Mouse (Mus musculus) forebrain, embryonic 12.5 days (tissue): ENCODE data around the gene Lrrc45. TPM values are rescaled to one million over a fixed set of nuclear protein-coding genes. Genes with fewer than 3 reads are reported as not detected.

Source experiments
- ATAC-seq: fragments of 200-750 bp; cut with Nextera tagmentation; 2 replicates; pipeline ENCODE4 v1.8.0; 2017; ENCODE audit warnings: moderate TSS enrichment; ENCODE audit not compliant: low FRiP score
- H3K27ac ChIP-seq: fragments of 300-500 bp; sonication (generic); 2 replicates; pipeline ENCODE4 v1.5.1; 2016; ENCODE audit warnings: mild to moderate bottlenecking
- H3K27me3 ChIP-seq: fragments of 300-500 bp; sonication (generic); 2 replicates; pipeline ENCODE4 v1.6.1; 2016; ENCODE audit warnings: mild to moderate bottlenecking
- H3K36me3 ChIP-seq: fragments of 300-500 bp; sonication (generic); replicated peaks from 2 replicates; pipeline ENCODE4 v1.6.1; 2016; ENCODE audit warnings: mild to moderate bottlenecking
- H3K4me1 ChIP-seq: fragments of 300-500 bp; sonication (generic); 2 replicates; pipeline ENCODE4 v1.6.1; 2016
- H3K4me2 ChIP-seq: fragments of 300-500 bp; sonication (generic); 2 replicates; pipeline ENCODE4 v1.6.1; 2016; ENCODE audit warnings: mild to moderate bottlenecking, moderate library complexity
- H3K4me3 ChIP-seq: fragments of 300-500 bp; sonication (generic); replicated peaks from 2 replicates; pipeline ENCODE4 v1.5.1; 2016; ENCODE audit warnings: mild to moderate bottlenecking
- H3K9ac ChIP-seq: fragments of 300-500 bp; sonication (generic); 2 replicates; pipeline ENCODE4 v1.6.1; 2016; ENCODE audit warnings: mild to moderate bottlenecking
- H3K9me3 ChIP-seq: fragments of 300-500 bp; sonication (generic); 2 replicates; pipeline ENCODE4 v1.6.1; 2016
- WGBS: fragments of 180-500 bp; shearing (Covaris S2); methylation state at CpG from one replicate; pipeline ENCODE4 v1.1.7; 2016; 5-methylcytosine and 5-hydroxymethylcytosine counted together
- polyA plus RNA-seq: library from polyadenylated mRNA; unstranded; fragments of >200 nt; fragmentation: Nextera tagmentation; extraction: Ambion mirVana; gene quantifications from 2 replicates; pipeline ENCODE4 v1.2.1, GENCODE M21; 2016

Lrrc45 gene
- polyA plus RNA-seq, 1 experiment from 2014 or later: 74.7 TPM

DNA sequence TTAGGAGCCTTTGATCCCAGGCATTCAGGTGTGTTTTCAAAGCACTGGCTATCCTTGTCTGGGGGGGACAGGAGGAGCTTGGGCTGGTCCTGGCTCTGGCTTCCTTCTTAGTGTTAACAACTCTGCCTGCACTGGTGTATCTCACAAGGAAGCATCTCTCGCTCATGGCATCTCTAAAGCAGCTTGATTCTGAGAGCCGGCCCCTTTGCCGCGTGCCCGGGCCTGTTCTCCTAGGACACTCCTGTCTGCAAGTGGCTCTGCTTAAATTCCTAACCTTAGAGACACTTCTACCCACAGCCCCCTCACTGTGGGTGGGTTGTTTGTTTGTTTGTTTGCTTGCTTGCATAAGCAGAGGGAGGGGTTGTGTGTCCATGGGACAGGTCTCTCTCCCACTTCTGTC is 5.8 kb upstream of the Lrrc45 start:
- H3K9me3 ChIP-seq: no peaks in the 10 kb centered on the region
- no peak overlapping the region for H3K4me3 ChIP-seq
- peak overlapping the region; percentile 68; the same call in 1 of the 2 replicates for H3K27ac ChIP-seq

DNA sequence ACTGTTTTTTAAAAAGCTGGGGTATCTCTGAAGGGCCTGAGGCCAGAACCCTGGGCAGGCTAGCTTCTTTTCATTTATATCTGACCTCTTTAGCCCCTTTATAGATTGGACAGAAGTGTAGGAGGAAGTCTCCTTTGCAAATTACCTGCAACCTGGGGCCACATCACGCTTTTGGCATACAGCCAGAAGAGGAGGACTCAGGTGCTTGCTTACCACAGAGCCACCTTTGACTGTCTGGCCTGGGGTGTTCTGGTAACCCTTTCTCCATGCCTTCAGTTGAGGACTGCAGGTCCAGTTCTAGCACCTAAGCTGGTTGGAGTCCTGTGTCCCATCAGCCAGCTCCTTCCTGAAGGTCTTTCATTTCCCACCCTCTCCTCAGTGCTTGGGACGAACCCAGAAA is 4.2 kb upstream of the Lrrc45 start:
- Histone ChIP-seq H3K27me3 (0 out of 2 replicates have a peak, but pooled peaks cover 8% of the 10 kb centered on the region), H3K4me1 (peaks cover 58% of the 10 kb centered on the region), H3K9me3 (no peaks in the 10 kb centered on the region), H3K27ac (no peak overlapping the region), H3K9ac (0 out of 2 replicates have a peak overlapping the region, but pooled peaks have one; percentile 12), H3K36me3 (peaks cover 31% of the 10 kb centered on the region), H3K4me2 (no peak overlapping the region), H3K4me3 (no peak overlapping the region)
- no peak for ATAC-seq
- WGBS: 87% methylated on average over 2 of the region's 2 CpGs

More for the DNA sequence above, 5.8 kb upstream of the Lrrc45 start:
- no peak for ATAC-seq
- Histone ChIP-seq H3K36me3 (peaks cover 44% of the 10 kb centered on the region), H3K4me2 (no peak overlapping the region), H3K9ac (0 out of 2 replicates have a peak overlapping the region, but pooled peaks have one; percentile 47), H3K4me1 (peaks cover 59% of the 10 kb centered on the region), H3K27me3 (0 out of 2 replicates have a peak, but pooled peaks cover 8% of the 10 kb centered on the region)
- 56% methylated on average over 5 of the region's 5 CpGs for WGBS

DNA sequence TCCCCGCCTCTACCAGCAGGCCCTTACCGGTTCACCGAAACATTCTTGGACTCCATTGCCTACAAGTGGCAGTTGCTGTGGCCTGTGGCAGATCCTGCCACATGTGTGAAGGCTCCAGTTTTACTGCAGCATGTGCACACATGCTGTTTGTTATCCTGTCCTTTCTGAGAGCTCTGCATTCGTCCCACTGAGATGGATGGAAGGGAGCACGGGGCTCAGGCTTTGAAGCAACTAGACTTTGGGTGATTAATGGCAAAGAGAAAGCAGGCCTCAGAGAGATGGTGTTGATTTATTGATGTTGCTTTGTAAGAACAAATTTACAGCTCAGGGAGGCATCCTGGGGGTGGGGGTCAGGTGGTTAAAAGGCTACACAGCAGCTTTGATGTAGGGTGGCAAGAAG is 3.1 kb upstream of the Lrrc45 start:
- Histone ChIP-seq H3K4me3 (no peak overlapping the region), H3K27me3 (0 out of 2 replicates have a peak, but pooled peaks cover 4% of the 10 kb centered on the region), H3K27ac (no peak overlapping the region), H3K36me3 (peaks cover 36% of the 10 kb centered on the region), H3K9me3 (no peaks in the 10 kb centered on the region), H3K9ac (no peak overlapping the region), H3K4me2 (no peak overlapping the region), H3K4me1 (peaks cover 56% of the 10 kb centered on the region)
- ATAC-seq: no peak
- 86% methylated on average over 5 of the region's 5 CpGs for WGBS

DNA sequence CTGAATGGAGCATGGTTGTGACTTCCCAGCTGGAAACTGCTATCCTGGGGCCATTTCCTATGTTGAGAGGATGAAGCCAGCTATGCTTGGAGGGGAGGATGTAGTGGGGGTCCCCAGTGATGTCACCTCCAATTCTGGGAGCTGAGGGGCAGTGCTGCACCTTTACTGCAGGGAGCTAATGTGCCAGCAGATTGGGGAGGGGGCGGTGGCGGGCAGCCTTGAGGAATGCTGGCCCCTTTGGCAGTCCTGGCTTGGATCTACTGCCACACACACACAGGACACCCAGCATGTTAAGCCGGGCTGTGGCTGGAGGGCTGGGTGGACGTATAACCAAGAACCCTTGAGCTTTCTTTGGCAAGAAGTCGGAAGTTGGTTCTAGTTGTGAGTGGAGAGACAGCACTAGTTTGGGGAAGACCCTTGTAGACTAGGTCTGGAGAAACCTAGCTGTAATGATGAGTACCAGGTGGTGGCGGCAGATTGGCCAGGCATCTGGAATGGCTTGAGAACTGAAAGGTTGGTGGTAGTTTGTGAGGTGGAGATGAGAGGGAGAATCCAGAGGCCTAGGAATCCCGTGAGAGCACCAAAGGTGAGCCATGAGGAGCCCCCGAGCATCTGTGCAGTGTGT is 1.6 kb upstream of the Lrrc45 start:
- H3K4me3 ChIP-seq: peak overlapping the region; percentile 8; the same call in 1 of the 2 replicates
- no peaks in the 10 kb centered on the region for H3K27me3 ChIP-seq
- no peak overlapping the region for H3K27ac ChIP-seq
- H3K4me2 ChIP-seq: peak overlapping the region; percentile 99
- peaks cover 42% of the 10 kb centered on the region for H3K4me1 ChIP-seq
- WGBS: 66% methylated on average over 8 of the region's 8 CpGs
- no peaks in the 10 kb centered on the region for H3K9me3 ChIP-seq
- ATAC-seq: no peak
- H3K36me3 ChIP-seq: peaks cover 47% of the 10 kb centered on the region
- H3K9ac ChIP-seq: 0 out of 2 replicates have a peak overlapping the region, but pooled peaks have one; percentile 25

DNA sequence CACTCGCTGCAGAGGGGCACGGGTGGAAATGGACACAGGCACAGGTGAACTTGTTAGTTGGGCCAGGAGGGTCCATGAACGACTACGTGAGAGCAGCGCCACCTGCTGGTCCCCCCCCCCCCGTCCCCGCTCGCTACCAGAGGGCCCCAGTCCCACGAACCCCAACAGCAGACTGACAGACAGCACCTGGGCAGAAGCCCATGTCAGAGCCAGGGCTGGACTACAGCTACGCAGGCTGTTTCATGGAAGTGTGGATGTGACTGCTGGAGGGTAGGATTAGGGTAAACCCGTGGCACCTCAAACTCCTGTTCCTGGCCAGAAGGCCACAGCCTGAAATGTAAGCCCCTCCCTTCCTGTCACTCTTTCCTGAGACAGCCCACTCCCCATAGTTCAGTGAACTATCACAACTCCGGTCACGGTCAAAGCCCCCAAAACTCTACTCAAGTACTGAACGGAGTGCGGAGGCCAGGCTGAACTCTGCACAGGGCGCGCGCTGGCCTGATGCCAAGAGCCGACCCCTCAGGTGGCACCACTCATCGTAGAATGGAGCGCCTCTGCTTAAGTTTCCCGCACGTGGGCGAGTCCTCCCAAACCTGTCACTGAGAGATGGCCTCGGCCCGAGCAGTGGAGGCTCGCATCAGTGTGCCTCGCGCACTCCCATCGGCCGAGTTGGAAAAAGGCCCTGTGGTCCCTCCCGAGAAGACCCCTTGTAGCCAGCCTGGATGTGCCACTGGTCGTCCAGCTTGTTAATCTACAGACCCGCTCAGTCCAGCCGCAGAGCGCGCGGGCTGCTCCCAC is 755 bp upstream of the Lrrc45 start:
- H3K27me3 ChIP-seq: no peaks in the 10 kb centered on the region
- peak overlapping the region; percentile 73 for H3K27ac ChIP-seq
- H3K4me2 ChIP-seq: peak overlapping the region; percentile 99
- H3K4me1 ChIP-seq: peaks cover 33% of the 10 kb centered on the region
- peak; percentile 59 for ATAC-seq
- no peaks in the 10 kb centered on the region for H3K9me3 ChIP-seq
- WGBS: under 1% methylated on average over 38 of the region's 38 CpGs
- H3K36me3 ChIP-seq: peaks cover 55% of the 10 kb centered on the region
- H3K9ac ChIP-seq: peak overlapping the region; percentile 67
- peak overlapping the region; percentile 64 for H3K4me3 ChIP-seq

DNA sequence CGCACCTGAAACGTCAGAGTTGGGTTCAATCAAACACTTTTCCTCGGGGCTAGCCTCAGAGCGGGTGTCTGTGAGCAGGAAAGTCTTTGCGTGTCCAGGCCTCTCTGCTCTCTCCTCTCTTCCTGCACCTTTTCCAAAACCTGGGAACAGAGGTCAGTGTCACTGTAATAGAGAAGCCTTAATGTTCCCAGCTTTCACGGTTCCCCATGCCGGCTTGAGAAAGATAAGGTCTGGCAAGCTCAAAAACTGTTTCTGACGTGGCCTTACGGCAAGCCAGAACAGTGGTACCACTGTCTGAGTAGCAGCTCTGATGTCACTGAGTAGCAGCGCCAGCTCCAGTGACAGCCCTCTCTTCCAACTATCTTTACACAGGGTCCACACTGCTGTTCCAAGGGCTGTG is 821 bp downstream of the Lrrc45 start:
- Histone ChIP-seq H3K4me1 (peaks cover 31% of the 10 kb centered on the region), H3K27me3 (no peaks in the 10 kb centered on the region), H3K4me2 (peak overlapping the region; percentile 99), H3K4me3 (peak overlapping the region; percentile 64), H3K36me3 (peaks cover 62% of the 10 kb centered on the region), H3K27ac (0 out of 2 replicates have a peak overlapping the region, but pooled peaks have one; percentile 42), H3K9ac (peak overlapping the region; percentile 76), H3K9me3 (no peaks in the 10 kb centered on the region)
- WGBS: 64% methylated on average over 10 of the region's 10 CpGs
- no peak for ATAC-seq

DNA sequence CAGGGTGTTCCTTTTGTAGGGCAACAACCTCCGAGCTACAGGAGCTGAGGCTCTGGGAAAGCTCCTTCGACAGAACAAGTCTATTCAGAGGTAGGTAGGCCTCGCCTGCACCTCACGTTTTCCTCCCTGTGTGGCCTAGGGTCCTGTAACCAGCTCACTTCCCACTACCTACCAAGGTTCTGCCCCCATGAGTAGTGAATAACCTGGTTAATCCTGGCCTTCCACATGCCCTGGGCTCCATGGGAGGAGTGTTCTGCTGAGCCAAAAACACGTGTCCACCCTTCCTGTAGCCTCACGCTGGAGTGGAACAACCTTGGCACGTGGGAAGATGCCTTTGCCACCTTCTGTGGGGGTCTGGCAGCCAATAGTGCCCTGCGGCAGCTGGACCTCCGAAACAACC is 1.4 kb downstream of the Lrrc45 start:
- Histone ChIP-seq H3K4me2 (0 out of 2 replicates have a peak overlapping the region, but pooled peaks have one; percentile 99), H3K27me3 (no peaks in the 10 kb centered on the region), H3K36me3 (peaks cover 62% of the 10 kb centered on the region), H3K4me1 (peaks cover 31% of the 10 kb centered on the region), H3K4me3 (no peak overlapping the region), H3K27ac (no peak overlapping the region), H3K9me3 (no peaks in the 10 kb centered on the region), H3K9ac (no peak overlapping the region)
- ATAC-seq: no peak
- 92% methylated on average over 9 of the region's 9 CpGs for WGBS

DNA sequence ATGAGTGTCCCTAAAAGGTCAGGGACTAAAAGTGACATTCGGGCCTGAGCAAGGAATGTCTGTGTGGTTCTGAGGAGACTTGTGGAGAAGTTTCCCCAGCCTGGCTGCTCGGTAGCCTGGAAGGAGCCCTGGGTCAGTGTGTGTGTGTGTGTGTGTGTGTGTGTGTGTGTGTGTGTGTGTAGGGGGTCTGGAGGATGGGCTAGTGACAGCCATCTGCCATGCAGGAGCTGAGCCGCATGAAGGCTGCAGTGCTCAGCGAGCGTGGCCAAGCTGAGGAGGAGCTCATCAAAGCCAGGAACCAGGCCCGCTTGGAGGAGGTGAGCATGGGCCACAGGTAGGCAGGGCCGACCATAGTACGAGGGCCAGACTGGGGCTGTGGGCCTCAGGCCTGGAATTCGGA is 5.5 kb downstream of the Lrrc45 start:
- peaks cover 47% of the 10 kb centered on the region for H3K36me3 ChIP-seq
- no peaks in the 10 kb centered on the region for H3K9me3 ChIP-seq
- no peak overlapping the region for H3K9ac ChIP-seq
- no peak overlapping the region for H3K4me3 ChIP-seq
- ATAC-seq: no peak
- peaks cover 23% of the 10 kb centered on the region for H3K27me3 ChIP-seq
- peaks cover 32% of the 10 kb centered on the region for H3K4me1 ChIP-seq
- H3K4me2 ChIP-seq: no peak overlapping the region
- 90% methylated on average over 9 of the region's 9 CpGs for WGBS
- H3K27ac ChIP-seq: no peak overlapping the region

DNA sequence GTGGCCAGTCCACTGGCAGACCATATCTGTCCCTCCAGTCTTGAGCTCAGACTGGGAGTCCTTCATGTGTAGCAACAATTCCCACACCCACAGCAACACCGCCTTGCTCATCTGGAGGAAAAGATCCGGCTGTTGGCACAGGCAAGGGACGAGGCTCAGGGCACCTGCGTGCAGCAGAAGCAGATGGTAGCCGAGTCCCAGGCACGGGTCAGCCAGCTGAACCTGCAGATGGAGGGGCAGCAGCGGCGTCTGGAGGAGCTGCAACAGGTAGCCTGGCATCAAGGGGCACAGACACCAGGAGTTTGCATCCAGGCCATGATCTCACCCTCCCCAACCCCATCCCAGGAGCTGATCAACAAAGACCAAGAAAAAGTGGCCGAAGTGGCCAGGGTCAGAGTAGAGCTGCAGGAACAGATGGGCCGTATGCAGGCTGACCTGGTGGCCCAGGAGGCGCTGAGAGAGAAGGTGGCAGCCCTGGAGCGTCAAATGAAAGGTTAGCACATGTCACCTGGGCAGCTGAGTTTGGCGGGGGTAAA is 6.2 kb downstream of the Lrrc45 start:
- WGBS: 84% methylated on average over 13 of the region's 13 CpGs
- Histone ChIP-seq H3K27me3 (peaks cover 23% of the 10 kb centered on the region), H3K36me3 (peaks cover 47% of the 10 kb centered on the region), H3K9me3 (no peaks in the 10 kb centered on the region), H3K4me3 (no peak overlapping the region), H3K9ac (no peak overlapping the region), H3K4me1 (peaks cover 26% of the 10 kb centered on the region), H3K27ac (no peak overlapping the region), H3K4me2 (no peak overlapping the region)
- ATAC-seq: no peak

DNA sequence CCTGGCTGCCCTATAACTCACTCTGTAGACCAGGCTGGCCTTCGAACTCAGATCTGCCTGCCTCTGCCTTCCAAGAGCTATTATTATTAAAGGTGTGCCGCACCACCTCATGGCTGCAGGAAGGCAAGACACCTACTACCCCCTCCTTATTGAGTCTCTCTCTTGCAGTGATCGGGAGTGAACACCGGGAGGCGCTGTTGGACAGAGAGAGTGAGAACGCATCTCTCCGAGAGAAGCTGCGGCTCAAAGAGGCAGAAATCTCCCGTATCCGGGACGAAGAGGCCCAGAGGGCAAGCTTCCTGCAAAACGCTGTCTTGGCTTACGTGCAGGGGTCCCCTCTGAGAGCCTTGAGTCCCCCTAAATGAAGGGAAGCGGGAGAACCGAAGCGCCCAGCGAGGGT is 6.7 kb downstream of the Lrrc45 start:
- ATAC-seq: peak; percentile 12; the same call in 1 of the 2 replicates

DNA sequence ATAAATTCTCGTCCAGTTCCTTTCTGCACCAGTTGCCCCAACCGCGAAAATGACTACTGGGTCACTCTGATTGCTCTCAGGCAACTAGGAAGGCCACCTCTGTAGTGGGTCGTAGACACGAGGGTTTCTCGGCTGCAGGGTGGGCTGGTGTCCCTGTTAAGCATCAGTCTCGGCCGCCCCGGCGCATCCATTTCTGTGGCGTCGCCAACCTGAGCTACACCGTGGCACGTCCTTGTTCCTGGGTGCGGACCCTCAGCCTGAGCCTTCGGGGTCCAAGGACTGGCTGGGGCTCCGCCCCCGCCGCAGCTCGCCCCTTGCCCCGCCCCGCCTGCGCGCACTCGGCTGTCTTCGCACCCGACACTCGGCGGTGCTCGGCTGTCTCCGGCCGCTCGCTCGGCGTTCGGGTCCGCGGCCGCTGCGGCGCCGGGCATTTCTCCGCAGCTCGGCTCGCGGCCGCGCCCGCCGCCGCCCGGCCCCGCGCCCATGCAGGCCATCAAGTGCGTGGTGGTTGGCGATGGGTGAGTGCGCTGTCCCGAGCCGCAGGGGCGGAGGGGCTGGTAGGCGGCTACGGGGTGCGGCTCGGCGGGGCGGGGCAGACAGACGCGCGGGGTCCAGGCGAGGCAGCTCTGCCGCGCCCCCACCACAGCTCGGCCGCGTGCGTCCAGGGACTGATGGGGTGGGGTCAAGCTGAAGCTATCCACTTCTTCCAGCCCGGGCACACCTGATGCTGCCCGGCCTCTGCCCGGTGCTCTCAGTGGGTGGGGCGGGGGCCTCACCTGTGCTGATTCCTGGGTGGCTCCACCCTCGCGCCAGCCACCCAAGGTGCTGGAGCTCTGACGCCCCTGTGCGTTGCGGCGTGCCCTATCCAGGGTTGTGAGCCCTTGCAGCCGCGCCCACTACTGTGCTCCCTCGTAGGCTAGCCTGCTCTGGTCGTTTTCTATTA is 7.7 kb downstream of the Lrrc45 start, which contains the start of gene Rac3:
TSS of gene Rac3 (plus strand) at position 347 of the 943 bp plus-strand sequence.
- Histone ChIP-seq H3K4me1 (peaks cover 23% of the 10 kb centered on the region), H3K36me3 (peaks cover 35% of the 10 kb centered on the region), H3K4me2 (peak within 1 kb of the TSS; percentile 99), H3K9me3 (no peaks in the 10 kb centered on the region), H3K4me3 (peak within 1 kb of the TSS; percentile 72), H3K27me3 (peaks cover 33% of the 10 kb centered on the region), H3K27ac (peak within 1 kb of the TSS; percentile 59; the same call in 1 of the 2 replicates), H3K9ac (peak within 1 kb of the TSS; percentile 88)
- 1% methylated on average over 82 of the region's 90 CpGs for WGBS
- peak; percentile 91 for ATAC-seq

More for the DNA sequence above, 6.7 kb downstream of the Lrrc45 start:
- Histone ChIP-seq H3K4me1 (peaks cover 21% of the 10 kb centered on the region), H3K36me3 (peaks cover 44% of the 10 kb centered on the region), H3K9ac (peak overlapping the region; percentile 88), H3K27me3 (peaks cover 26% of the 10 kb centered on the region), H3K4me3 (peak overlapping the region; percentile 72), H3K9me3 (no peaks in the 10 kb centered on the region), H3K27ac (no peak overlapping the region; the same call in 1 of the 2 replicates), H3K4me2 (peak overlapping the region; percentile 99)
- 10% methylated on average over 17 of the region's 17 CpGs for WGBS
